Mouse (Mus musculus): ENCODE measurements at regions not wholly inside any gene's neighbourhood (a gene's known extent, or its start where the extent isn't known, plus 50 kb on each side); places are given as distances from the start of the nearest gene placed in this dataset.

DNA sequence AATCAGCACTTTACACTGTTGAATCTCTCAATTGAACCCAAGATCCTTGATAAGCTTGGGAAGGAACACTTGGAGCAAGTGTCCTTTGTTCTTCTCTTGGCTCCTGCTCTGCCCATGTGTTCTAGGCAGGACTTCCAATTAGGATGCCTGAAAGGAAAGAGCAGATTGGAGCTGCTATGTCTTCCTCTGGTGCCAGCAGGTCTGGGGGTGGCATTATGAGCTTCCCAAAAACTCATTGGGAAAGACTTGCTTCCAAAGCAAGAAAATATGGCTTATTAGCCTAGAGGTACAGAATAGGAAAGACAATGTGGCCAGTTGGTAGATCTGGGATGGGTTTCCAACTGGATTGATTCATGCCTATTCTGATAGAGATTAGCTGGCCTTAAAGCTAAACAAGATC lies 959.1 kb downstream of the Slc4a3 start:
- Histone ChIP-seq H3K4me2 (ENCODE audit: low read depth) (no peak overlapping the region), H3K27me3 (ENCODE audit: insufficient read depth, low read length) (no peaks in the 10 kb centered on the region), H3K4me3 (ENCODE audit: low read depth, low read length) (no peak overlapping the region), H3K4me1 (ENCODE audit: insufficient read depth) (no peaks in the 10 kb centered on the region), H3K27ac (ENCODE audit: low read depth, low read length) (no peak overlapping the region), H3K36me3 (ENCODE audit: insufficient read depth) (no peaks in the 10 kb centered on the region), H3K9me3 (ENCODE audit: low read length) (no peaks in the 10 kb centered on the region), H3K9ac (no peak overlapping the region)
- peak; percentile 45; the same call in 1 of the 2 replicates for ATAC-seq
- DNase-seq: no peak
- TF ChIP-seq CTCF (IDR thresholded peaks at IDR 0.05; ENCODE audit: low read depth): no peak

DNA sequence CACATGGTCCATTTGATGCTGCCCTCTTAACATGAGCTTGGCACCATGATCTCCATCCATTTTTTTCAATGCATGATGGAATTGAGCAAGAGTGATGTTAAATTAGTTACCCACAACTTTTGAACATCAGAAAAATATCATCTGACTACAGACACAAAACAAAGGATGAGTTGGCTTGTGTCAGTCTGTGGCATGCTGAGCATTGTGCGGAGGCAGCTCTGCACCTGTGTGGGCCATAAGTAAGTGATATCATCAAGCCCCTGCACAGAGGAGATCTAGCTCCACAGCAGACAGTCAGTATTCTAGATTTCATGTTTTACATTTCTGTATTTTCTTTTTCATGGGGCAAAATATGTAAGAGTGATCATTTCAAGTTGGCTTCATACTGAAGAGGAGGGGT lies 962.8 kb downstream of the Slc4a3 start:
- TF ChIP-seq CTCF (IDR thresholded peaks at IDR 0.05; ENCODE audit: low read depth): no peak
- H3K4me2 ChIP-seq (ENCODE audit: low read depth): no peak overlapping the region
- no peak for ATAC-seq
- H3K36me3 ChIP-seq (ENCODE audit: insufficient read depth): no peaks in the 10 kb centered on the region
- H3K9me3 ChIP-seq (ENCODE audit: low read length): no peaks in the 10 kb centered on the region
- no peak overlapping the region for H3K4me3 ChIP-seq (ENCODE audit: low read depth, low read length)
- no peak overlapping the region for H3K9ac ChIP-seq
- H3K4me1 ChIP-seq (ENCODE audit: insufficient read depth): no peaks in the 10 kb centered on the region
- 90% methylated on average over 1 of the region's 1 CpGs for WGBS
- no peak for DNase-seq
- no peaks in the 10 kb centered on the region for H3K27me3 ChIP-seq (ENCODE audit: insufficient read depth, low read length)
- H3K27ac ChIP-seq (ENCODE audit: low read depth, low read length): no peak overlapping the region

DNA sequence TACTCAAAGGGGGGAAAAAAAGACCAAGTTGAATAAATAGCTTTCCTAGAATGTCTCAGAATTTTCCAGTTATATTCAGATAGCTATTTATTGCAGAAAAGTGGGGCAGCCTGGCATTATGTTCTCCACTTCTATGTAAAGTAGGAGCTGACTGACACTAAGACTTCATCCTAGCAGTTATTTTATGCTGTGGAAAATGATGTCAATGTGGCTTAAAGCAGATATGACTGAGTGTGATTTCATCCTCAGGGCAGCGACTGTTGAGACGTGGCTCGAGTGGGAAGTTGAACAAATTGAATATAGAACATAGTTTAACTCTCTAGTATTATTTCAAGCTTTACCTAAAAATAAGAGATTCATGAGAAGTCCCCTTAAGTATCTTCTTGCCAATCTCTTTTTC lies 963.4 kb downstream of the Slc4a3 start:
- Histone ChIP-seq H3K27ac (ENCODE audit: low read depth, low read length) (no peak overlapping the region), H3K9me3 (ENCODE audit: low read length) (no peaks in the 10 kb centered on the region), H3K9ac (no peak overlapping the region), H3K27me3 (ENCODE audit: insufficient read depth, low read length) (no peaks in the 10 kb centered on the region), H3K36me3 (ENCODE audit: insufficient read depth) (no peaks in the 10 kb centered on the region), H3K4me2 (ENCODE audit: low read depth) (no peak overlapping the region), H3K4me1 (ENCODE audit: insufficient read depth) (no peaks in the 10 kb centered on the region), H3K4me3 (ENCODE audit: low read depth, low read length) (no peak overlapping the region)
- ATAC-seq: no peak
- no peak for TF ChIP-seq CTCF (IDR thresholded peaks at IDR 0.05; ENCODE audit: low read depth)
- 85% methylated on average over 3 of the region's 3 CpGs for WGBS
- no peak for DNase-seq

DNA sequence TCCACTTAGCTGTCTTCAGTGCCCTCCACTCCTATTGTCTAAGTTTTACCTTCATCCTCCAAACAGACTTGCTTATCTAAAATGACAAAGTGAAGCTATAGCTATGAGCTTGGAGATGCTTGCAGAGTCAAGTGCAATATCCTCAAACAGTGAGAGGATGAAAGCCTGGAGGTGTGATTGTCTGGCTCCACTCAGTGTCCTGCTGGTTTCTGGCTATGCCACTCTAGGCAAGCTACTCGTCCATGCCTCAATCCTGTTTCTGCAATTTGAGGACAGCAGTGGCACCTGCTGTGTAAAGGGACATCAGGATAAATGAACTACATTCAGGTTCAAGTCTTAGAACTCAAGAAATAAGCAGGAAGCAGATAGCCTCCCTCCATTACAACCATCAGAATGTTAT lies 966.1 kb downstream of the Slc4a3 start:
- Histone ChIP-seq H3K9me3 (ENCODE audit: low read length) (no peaks in the 10 kb centered on the region), H3K36me3 (ENCODE audit: insufficient read depth) (no peaks in the 10 kb centered on the region), H3K4me3 (ENCODE audit: low read depth, low read length) (no peak overlapping the region), H3K9ac (no peak overlapping the region), H3K4me2 (ENCODE audit: low read depth) (no peak overlapping the region), H3K4me1 (ENCODE audit: insufficient read depth) (no peaks in the 10 kb centered on the region), H3K27ac (ENCODE audit: low read depth, low read length) (no peak overlapping the region), H3K27me3 (ENCODE audit: insufficient read depth, low read length) (no peaks in the 10 kb centered on the region)
- ATAC-seq (no peak), DNase-seq (no peak)
- TF ChIP-seq CTCF (IDR thresholded peaks at IDR 0.05; ENCODE audit: low read depth): no peak
- 63% methylated on average over 1 of the region's 1 CpGs for WGBS

DNA sequence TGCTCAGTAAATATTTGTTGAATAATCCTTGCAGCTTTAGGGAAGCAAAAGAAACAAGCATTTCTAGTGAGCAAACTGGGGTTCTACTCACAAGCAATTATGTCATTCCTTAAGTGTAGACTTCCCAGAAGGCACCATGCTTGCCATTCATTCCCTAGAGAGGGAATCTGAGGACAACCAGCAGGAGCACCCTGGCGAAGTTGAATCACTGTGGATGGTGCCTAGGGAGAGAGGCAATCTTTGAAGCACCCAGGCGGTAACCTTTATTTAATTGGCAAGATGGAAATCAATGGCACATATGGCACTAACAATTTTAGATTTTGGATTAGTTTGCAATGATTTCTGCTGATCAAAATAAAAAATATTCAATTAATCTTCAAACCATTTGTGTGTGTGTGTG lies 967.4 kb downstream of the Slc4a3 start:
- Histone ChIP-seq H3K27ac (ENCODE audit: low read depth, low read length) (no peak overlapping the region), H3K4me2 (ENCODE audit: low read depth) (no peak overlapping the region), H3K4me3 (ENCODE audit: low read depth, low read length) (no peak overlapping the region), H3K36me3 (ENCODE audit: insufficient read depth) (no peaks in the 10 kb centered on the region), H3K4me1 (ENCODE audit: insufficient read depth) (no peaks in the 10 kb centered on the region), H3K9ac (no peak overlapping the region), H3K27me3 (ENCODE audit: insufficient read depth, low read length) (no peaks in the 10 kb centered on the region), H3K9me3 (ENCODE audit: low read length) (no peaks in the 10 kb centered on the region)
- DNase-seq: peak; percentile 44
- TF ChIP-seq CTCF (IDR thresholded peaks at IDR 0.05; ENCODE audit: low read depth): no peak
- 69% methylated on average over 2 of the region's 2 CpGs for WGBS
- ATAC-seq: peak; percentile 50; the same call in 1 of the 2 replicates

DNA sequence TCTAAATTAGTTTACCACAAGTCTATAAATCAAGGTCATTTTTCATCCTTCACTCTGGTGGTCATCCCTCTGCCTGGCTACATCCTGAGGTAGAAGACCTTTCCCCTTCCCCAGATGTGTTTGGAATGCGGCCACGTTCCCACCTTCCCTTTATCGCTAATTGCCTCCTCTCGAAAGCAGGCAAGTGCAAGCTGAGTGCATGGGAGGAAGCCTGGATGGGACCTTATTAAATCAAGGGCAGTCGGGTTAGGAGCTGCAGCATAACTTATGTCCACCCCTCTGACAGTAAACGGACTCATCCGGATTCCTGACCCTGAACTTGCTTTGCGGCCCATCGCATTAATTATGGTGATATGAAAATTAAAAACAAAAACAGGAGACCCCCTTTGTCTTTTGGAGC lies 983.5 kb downstream of the Slc4a3 start:
- ATAC-seq: no peak

DNA sequence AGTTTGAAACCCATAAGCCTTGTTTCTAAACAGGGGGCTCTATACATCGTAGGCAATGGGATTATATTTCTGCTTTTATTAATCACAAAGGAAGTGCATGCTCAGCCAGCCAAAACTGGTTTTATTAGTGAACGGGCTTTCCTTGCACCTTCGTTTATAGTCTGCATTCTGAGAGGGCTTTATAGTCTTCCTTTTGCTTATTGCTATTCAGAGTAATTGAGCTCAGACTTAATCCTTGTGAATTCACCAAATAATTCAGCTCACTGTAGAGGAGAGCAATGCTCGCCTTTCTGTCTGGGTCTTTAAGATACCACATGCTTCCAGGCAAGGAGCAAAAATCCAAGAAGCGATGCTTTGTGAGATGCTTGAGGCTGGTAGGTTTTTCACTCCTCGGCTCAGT lies 984.3 kb downstream of the Slc4a3 start:
- Histone ChIP-seq H3K36me3 (ENCODE audit: insufficient read depth) (no peaks in the 10 kb centered on the region), H3K9ac (no peak overlapping the region), H3K27me3 (ENCODE audit: insufficient read depth, low read length) (no peaks in the 10 kb centered on the region), H3K27ac (ENCODE audit: low read depth, low read length) (no peak overlapping the region), H3K4me2 (ENCODE audit: low read depth) (no peak overlapping the region), H3K4me1 (ENCODE audit: insufficient read depth) (no peaks in the 10 kb centered on the region), H3K4me3 (ENCODE audit: low read depth, low read length) (no peak overlapping the region), H3K9me3 (ENCODE audit: low read length) (no peaks in the 10 kb centered on the region)
- DNase-seq (no peak), ATAC-seq (no peak)
- 33% methylated on average over 6 of the region's 6 CpGs for WGBS
- no peak for TF ChIP-seq CTCF (IDR thresholded peaks at IDR 0.05; ENCODE audit: low read depth)

More for the DNA sequence above, 983.5 kb downstream of the Slc4a3 start:
- H3K4me3 ChIP-seq (ENCODE audit: low read depth, low read length): no peak overlapping the region
- H3K36me3 ChIP-seq (ENCODE audit: insufficient read depth): no peaks in the 10 kb centered on the region
- H3K27me3 ChIP-seq (ENCODE audit: insufficient read depth, low read length): no peaks in the 10 kb centered on the region
- no peak for TF ChIP-seq CTCF (IDR thresholded peaks at IDR 0.05; ENCODE audit: low read depth)
- H3K4me1 ChIP-seq (ENCODE audit: insufficient read depth): no peaks in the 10 kb centered on the region
- H3K9me3 ChIP-seq (ENCODE audit: low read length): no peaks in the 10 kb centered on the region
- no peak overlapping the region for H3K4me2 ChIP-seq (ENCODE audit: low read depth)
- 77% methylated on average over 9 of the region's 9 CpGs for WGBS
- no peak overlapping the region for H3K9ac ChIP-seq
- H3K27ac ChIP-seq (ENCODE audit: low read depth, low read length): no peak overlapping the region
- DNase-seq: no peak

DNA sequence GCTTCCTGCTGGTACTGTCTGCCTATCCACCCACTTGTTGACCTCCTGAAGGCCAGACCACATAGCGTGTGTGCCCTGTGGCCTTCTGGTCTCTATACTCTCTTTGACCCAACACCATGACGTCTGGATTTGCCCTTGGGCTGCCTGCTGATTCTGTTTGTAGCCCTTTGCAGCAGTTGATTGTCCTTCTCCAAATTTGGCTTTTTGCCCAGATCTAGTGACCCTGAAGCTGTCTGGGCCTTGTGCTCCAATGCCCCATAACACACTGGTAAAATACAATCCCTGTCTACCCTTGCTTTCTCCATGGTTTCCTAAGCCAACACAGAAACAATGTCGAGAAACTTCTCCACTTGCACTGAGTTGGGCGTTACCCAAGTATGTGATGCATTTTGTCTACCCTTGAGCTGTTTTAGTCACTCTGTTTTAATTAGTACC lies 979.3 kb downstream of the Epha4 start:
- Histone ChIP-seq H3K27me3 (ENCODE audit: insufficient read depth, low read length) (no peaks in the 10 kb centered on the region), H3K4me1 (ENCODE audit: insufficient read depth) (no peaks in the 10 kb centered on the region), H3K36me3 (ENCODE audit: insufficient read depth) (no peaks in the 10 kb centered on the region), H3K9me3 (ENCODE audit: low read length) (no peaks in the 10 kb centered on the region), H3K4me3 (ENCODE audit: low read depth, low read length) (no peak overlapping the region), H3K9ac (no peak overlapping the region), H3K27ac (ENCODE audit: low read depth, low read length) (no peak overlapping the region), H3K4me2 (ENCODE audit: low read depth) (no peak overlapping the region)
- DNase-seq (no peak), ATAC-seq (peak; percentile 32)
- TF ChIP-seq CTCF (IDR thresholded peaks at IDR 0.05; ENCODE audit: low read depth): no peak
- 28% methylated on average over 4 of the region's 4 CpGs for WGBS

Measured in forebrain, postnatal 0 days (tissue).